Mouse (Mus musculus) erythroblast, embryonic 14.5 days (primary cell): Measurements from ENCODE around the gene Taf12.

Experiments used
- GATA1 ChIP-seq: IDR thresholded peaks from 2 replicates; pipeline ENCODE4 v1.6.1; 2012; ENCODE audit warnings: low read length, inconsistent platforms, mixed read lengths
- TAL1 ChIP-seq: IDR thresholded peaks from 3 replicates; pipeline ENCODE4 v1.6.1; 2012; ENCODE audit warnings: low read length, inconsistent platforms, mixed read lengths

GRCm38 (mm10) chr4:132312627-132313026 lies 38.5 kb downstream of the Taf12 start:
- TF ChIP-seq TAL1 (no peak), GATA1 (no peak)
